ENCODE assay signal across 9 mouse cellular contexts in genomic region chr12:29837301-29837791, GRCm38 (mm10).
DNase-seq lines count a peak whose midpoint lies in the region; ATAC-seq lines count a peak whose summit lies in the region.
"Had no signal": no experiment of that assay in that cellular context is flagged by ENCODE, and none has a peak within 500 bp of the region (broad histone marks: within the 10 kb centered on the region; RNA-seq: fewer than 3 reads in every experiment).

No protein-coding gene starts in this region.

- intact Hi-C loops in heart, postnatal 25 days (cut with DNase I): loop anchor here (1.0 to 5.0 kb wide), 3 partner anchors 42 to 161 kb away; no protein-coding TSS in a partner anchor

- no peak overlapping the region for H3K9ac ChIP-seq in forebrain, embryonic 15.5 days (replicated peaks)
- H3K9ac ChIP-seq in midbrain, embryonic 15.5 days: no peak overlapping the region
- H3K9ac ChIP-seq: stomach, embryonic 15.5 days had no signal

- DNase-seq in heart, adult 18-20 months: peak; percentile 14 to 45
- DNase-seq in heart, postnatal 25 days (ENCODE audit: low spot score): no peak
- DNase-seq in right cerebral cortex, postnatal 25 days: peak; percentile 46
- DNase-seq in right cerebral cortex, postnatal 14 days: no peak
- DNase-seq in spleen, postnatal 14 days (ENCODE audit: low spot score in 2 of 2): no peak
- DNase-seq in liver: no peak

- peaks cover 26% of the 10 kb centered on the region for H3K4me1 ChIP-seq in forebrain, embryonic 15.5 days
- peaks cover 22% of the 10 kb centered on the region for H3K4me1 ChIP-seq in midbrain, embryonic 15.5 days
- H3K4me1 ChIP-seq: stomach, embryonic 15.5 days had no signal

- no peak overlapping the region for H3K4me2 ChIP-seq in forebrain, embryonic 15.5 days (replicated peaks)
- H3K4me2 ChIP-seq in midbrain, embryonic 15.5 days: no peak overlapping the region
- H3K4me2 ChIP-seq: stomach, embryonic 15.5 days had no signal

- H3K4me3 ChIP-seq in forebrain, embryonic 15.5 days: no peak overlapping the region
- H3K4me3 ChIP-seq in midbrain, embryonic 15.5 days: no peak overlapping the region
- H3K4me3 ChIP-seq: stomach, embryonic 15.5 days had no signal

- peak; percentile 84 for ATAC-seq in forebrain, embryonic 15.5 days (replicated peaks)
- ATAC-seq in midbrain, embryonic 15.5 days (replicated peaks): peak; percentile 75

- peaks cover 29% of the 10 kb centered on the region for H3K36me3 ChIP-seq in forebrain, embryonic 15.5 days
- peaks cover 26% of the 10 kb centered on the region; the same call in 1 of the 2 replicates for H3K36me3 ChIP-seq in midbrain, embryonic 15.5 days (replicated peaks)
- H3K36me3 ChIP-seq: stomach, embryonic 15.5 days had no signal

- H3K27ac ChIP-seq in forebrain, embryonic 15.5 days (replicated peaks): peak overlapping the region; percentile 49
- peak overlapping the region; percentile 58 for H3K27ac ChIP-seq in midbrain, embryonic 15.5 days
- H3K27ac ChIP-seq: stomach, embryonic 15.5 days had no signal

- H3K9me3 ChIP-seq in forebrain, embryonic 15.5 days: no peaks in the 10 kb centered on the region
- H3K9me3 ChIP-seq in midbrain, embryonic 15.5 days: no peaks in the 10 kb centered on the region
- H3K9me3 ChIP-seq: stomach, embryonic 15.5 days had no signal

- WGBS in forebrain, embryonic 15.5 days: 66% methylated on average over 5 of the region's 5 CpGs
- WGBS in midbrain, embryonic 15.5 days: 71% methylated on average over 5 of the region's 5 CpGs

- H3K27me3 ChIP-seq in forebrain, embryonic 15.5 days: no peaks in the 10 kb centered on the region
- H3K27me3 ChIP-seq in midbrain, embryonic 15.5 days (replicated peaks): no peaks in the 10 kb centered on the region
- H3K27me3 ChIP-seq: stomach, embryonic 15.5 days had no signal

Comparison
In these comparisons a context has a peak if more than half of its experiments do, and no peak if none do; other contexts are left out.
1. DNase-seq: peak in heart, adult 18-20 months (2 of 2) and right cerebral cortex, postnatal 25 days (single experiment); none in heart, postnatal 25 days (single experiment), right cerebral cortex, postnatal 14 days (single experiment), spleen, postnatal 14 days (0 of 2) and liver (single experiment).